Mouse (Mus musculus) MEL (cell line): ENCODE measurements around the gene Gm10203.

Source experiments
- CHD2 ChIP-seq: IDR thresholded peaks from 2 replicates; pipeline ENCODE4 v1.6.1; 2011; ENCODE audit warnings: low read length, improper control_type of control experiment
- CTCF ChIP-seq, 3 experiments: IDR thresholded peaks in 2 of 3; conservative IDR thresholded peaks in 1 of 3; 2 replicates each; pipeline ENCODE4 v1.5.1; 2011 to 2012; ENCODE audit warnings: low read length in 3 of 3, low read depth in 2 of 3, mild to moderate bottlenecking in 2 of 3, improper control_type of control experiment in 1 of 3, inconsistent platforms in 1 of 3, mixed read lengths in 1 of 3, moderate library complexity in 1 of 3; ENCODE audit not compliant: control insufficient read depth in 1 of 3, insufficient read depth in 1 of 3, poor library complexity in 1 of 3, severe bottlenecking in 1 of 3
- ETS1 ChIP-seq: IDR thresholded peaks from 2 replicates; pipeline ENCODE4 v1.6.1; 2012; ENCODE audit warnings: low read depth, mild to moderate bottlenecking, inconsistent platforms, low read length, improper control_type of control experiment, moderate library complexity
- JUND ChIP-seq: IDR thresholded peaks from 2 replicates; pipeline ENCODE4 v1.6.1; 2011; ENCODE audit warnings: low read depth, mild to moderate bottlenecking, improper control_type of control experiment, low read length
- MEF2A ChIP-seq: IDR thresholded peaks from 2 replicates; pipeline ENCODE4 v1.6.1; 2014; ENCODE audit warnings: low read depth, mild to moderate bottlenecking, inconsistent platforms, low read length, improper control_type of control experiment; ENCODE audit not compliant: poor library complexity, insufficient replicate concordance, severe bottlenecking; ENCODE audit errors: extremely low read depth
- MYC ChIP-seq: IDR thresholded peaks from 2 replicates; pipeline ENCODE4 v1.6.1; 2011; ENCODE audit warnings: low read depth, mild to moderate bottlenecking, low read length, improper control_type of control experiment, moderate library complexity
- NELFE ChIP-seq: IDR thresholded peaks from 2 replicates; pipeline ENCODE4 v1.6.1; 2011; ENCODE audit warnings: low read depth, low read length, improper control_type of control experiment
- NRF1 ChIP-seq: IDR thresholded peaks from 2 replicates; pipeline ENCODE4 v1.6.1; 2014; ENCODE audit warnings: low read depth, mild to moderate bottlenecking, inconsistent platforms, low read length, improper control_type of control experiment, moderate library complexity; ENCODE audit not compliant: poor library complexity, insufficient read depth, severe bottlenecking
- POLR2A ChIP-seq, 2 experiments: IDR thresholded peaks; 2 replicates each; pipeline ENCODE4 v1.6.1; 2011 to 2012; ENCODE audit warnings: low read length in 2 of 2, mild to moderate bottlenecking in 2 of 2, control low read depth in 1 of 2, improper control_type of control experiment in 1 of 2, low read depth in 1 of 2, moderate library complexity in 1 of 2; ENCODE audit not compliant: control insufficient read depth in 1 of 2, insufficient read depth in 1 of 2, poor library complexity in 1 of 2
- SIN3A ChIP-seq: IDR thresholded peaks from 2 replicates; pipeline ENCODE4 v1.6.1; 2012; ENCODE audit warnings: low read length, improper control_type of control experiment, inconsistent platforms
- TAL1 ChIP-seq: IDR thresholded peaks from 2 replicates; pipeline ENCODE4 v1.6.1; 2012; ENCODE audit warnings: mild to moderate bottlenecking, inconsistent platforms, low read length, moderate library complexity, mixed read lengths
- ZNF384 ChIP-seq: IDR thresholded peaks from 2 replicates; pipeline ENCODE4 v1.6.1; 2012; ENCODE audit warnings: low read depth, mild to moderate bottlenecking, inconsistent platforms, low read length, improper control_type of control experiment

DNA sequence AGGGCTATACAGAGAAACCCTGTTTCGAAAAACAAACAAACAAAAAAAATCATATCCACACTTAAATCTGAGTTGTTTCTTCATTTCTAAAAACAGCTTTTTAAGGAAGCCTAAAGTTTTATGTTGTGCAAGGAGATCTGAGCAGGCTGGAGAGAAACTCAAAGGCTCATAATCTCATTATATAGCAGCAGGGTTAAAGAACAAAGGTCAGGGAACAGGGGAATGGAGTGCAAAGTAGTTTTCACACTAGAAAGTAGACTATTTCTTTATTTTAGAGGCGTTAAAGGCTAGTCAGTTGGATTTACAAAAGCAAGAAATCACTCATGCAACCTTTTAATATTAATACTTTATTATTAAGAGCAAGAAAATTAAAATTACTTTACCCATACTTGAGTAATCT lies 33.7 kb upstream of the Gm10203 start:
- TF ChIP-seq CHD2 (no peak), TAL1 (no peak), ZNF384 (no peak), CTCF (IDR thresholded peaks at IDR 0.05 in 2 of 3, conservative IDR thresholded peaks at IDR 0.05 in 1 of 3; ENCODE audit: control insufficient read depth in 1 of 3, insufficient read depth in 1 of 3, low read depth in 2 of 3, low read length in 3 of 3, poor library complexity in 1 of 3, severe bottlenecking in 1 of 3) (no peak), SIN3A (no peak), POLR2A (IDR thresholded peaks at IDR 0.05; ENCODE audit: control insufficient read depth in 1 of 2, insufficient read depth in 1 of 2, low read depth in 1 of 2, low read length in 2 of 2, poor library complexity in 1 of 2) (no peak), NELFE (no peak), ETS1 (no peak), MEF2A (no peak), MYC (no peak), NRF1 (no peak), JUND (no peak)
